Mouse (Mus musculus) myocyte (in vitro differentiated cells): ENCODE measurements at regions not wholly inside any gene's neighbourhood (a gene's known extent, or its start where the extent isn't known, plus 50 kb on each side); places are given as distances from the start of the nearest gene placed in this dataset.
"Not testable (repeated sequence)": the region's sequence is repeated elsewhere in the genome, so short reads cannot be mapped to it uniquely, and the experiment has no call there.

Experiments
- CEBPB ChIP-seq: IDR thresholded peaks from 2 replicates; pipeline ENCODE4 v1.6.1; 2011; ENCODE audit warnings: mild to moderate bottlenecking, moderate library complexity; ENCODE audit not compliant: poor library complexity, insufficient read depth, severe bottlenecking
- E2F4 ChIP-seq: IDR thresholded peaks from one replicate; pipeline ENCODE4 v1.6.1; 2011; ENCODE audit warnings: mild to moderate bottlenecking, control low read depth, moderate library complexity; ENCODE audit not compliant: insufficient read depth
- MAX ChIP-seq: IDR thresholded peaks from one replicate; pipeline ENCODE4 v1.6.1; 2011; ENCODE audit warnings: low read depth, mild to moderate bottlenecking, control low read depth
- MYOD1 ChIP-seq, 3 experiments: IDR thresholded peaks; one replicate each; pipeline ENCODE4 v1.6.1; 2011; ENCODE audit warnings: control low read depth in 2 of 3, low read depth in 2 of 3, mild to moderate bottlenecking in 2 of 3, moderate library complexity in 1 of 3; ENCODE audit not compliant: insufficient read length in 2 of 3, control insufficient read depth in 1 of 3
- MYOG ChIP-seq, 3 experiments: IDR thresholded peaks; one replicate each; pipeline ENCODE4 v1.6.1; 2011; ENCODE audit warnings: control low read depth in 2 of 3, low read depth in 2 of 3, mild to moderate bottlenecking in 2 of 3; ENCODE audit not compliant: insufficient read length in 2 of 3, control insufficient read depth in 1 of 3, insufficient read depth in 1 of 3
- POLR2A ChIP-seq: IDR thresholded peaks from one replicate; pipeline ENCODE4 v1.6.1; 2011; ENCODE audit warnings: low read depth, mild to moderate bottlenecking, control low read depth, moderate library complexity; ENCODE audit not compliant: insufficient read length
- POLR2AphosphoS2 ChIP-seq: IDR thresholded peaks from one replicate; pipeline ENCODE4 v1.6.1; 2011; ENCODE audit warnings: low read depth, control low read depth; ENCODE audit not compliant: insufficient read length
- REST ChIP-seq: IDR thresholded peaks from one replicate; pipeline ENCODE4 v1.6.1; 2011; ENCODE audit warnings: mild to moderate bottlenecking, control low read depth, moderate library complexity; ENCODE audit not compliant: insufficient read depth, insufficient read length
- TCF12 ChIP-seq: IDR thresholded peaks from one replicate; pipeline ENCODE4 v1.6.1; 2011; ENCODE audit warnings: mild to moderate bottlenecking, control low read depth; ENCODE audit not compliant: poor library complexity, insufficient read depth, severe bottlenecking
- USF1 ChIP-seq: IDR thresholded peaks from one replicate; pipeline ENCODE4 v1.6.1; 2011; ENCODE audit warnings: low read depth, mild to moderate bottlenecking, control low read depth, moderate library complexity

DNA sequence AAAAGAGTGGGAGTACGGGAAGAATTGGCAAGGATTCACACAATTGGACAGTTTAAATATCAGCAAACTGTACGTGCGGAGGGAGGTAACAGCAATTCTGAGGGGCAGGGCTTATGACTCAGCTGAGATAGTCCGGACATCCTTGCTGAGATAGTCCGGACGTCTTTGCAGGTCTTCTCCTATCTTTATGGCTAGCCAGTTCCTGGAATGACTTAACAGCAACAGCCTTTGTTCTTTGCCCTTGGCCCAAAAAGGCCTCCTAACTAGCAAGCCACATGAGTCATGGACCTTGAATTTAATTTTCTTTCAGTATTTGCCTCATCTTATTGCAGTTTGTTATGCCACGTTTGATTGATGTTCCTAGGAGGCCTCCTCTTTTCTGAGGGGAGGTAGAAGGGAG is 133.1 kb upstream of the Speer3 start:
- TF ChIP-seq USF1; POLR2A; E2F4; TCF12; MYOG (IDR thresholded peaks at IDR 0.05; ENCODE audit: control insufficient read depth in 1 of 3, insufficient read depth in 1 of 3, insufficient read length in 2 of 3, low read depth in 2 of 3); MYOD1 (IDR thresholded peaks at IDR 0.05; ENCODE audit: control insufficient read depth in 1 of 3, insufficient read length in 2 of 3, low read depth in 2 of 3); CEBPB; POLR2AphosphoS2; REST; MAX: not testable (repeated sequence)
